Mouse (Mus musculus) neural tube, embryonic 11.5 days (tissue): Measurements from ENCODE around the gene Sprr3. TPM values are rescaled to one million over a fixed set of nuclear protein-coding genes. Genes with fewer than 3 reads are reported as not detected.
"Not testable (repeated sequence)": the region's sequence is repeated elsewhere in the genome, so short reads cannot be mapped to it uniquely, and the experiment has no call there.

Experiments used
- ATAC-seq: fragments of 200-750 bp; cut with Nextera tagmentation; 2 replicates; pipeline ENCODE4 v1.8.0; 2017; ENCODE audit warnings: moderate number of reproducible peaks, mild to moderate bottlenecking, moderate TSS enrichment, moderate library complexity; ENCODE audit not compliant: insufficient read depth, low FRiP score, low TSS enrichment
- DNase-seq: peaks from one replicate; pipeline ENCODE4 v3.0.0-alpha.2; 2015; ENCODE audit warnings: low spot score
- H3K27ac ChIP-seq: fragments of 300-500 bp; sonication (generic); 2 replicates; pipeline ENCODE4 v1.5.1; 2014; ENCODE audit warnings: low read depth, mild to moderate bottlenecking, low read length
- H3K27me3 ChIP-seq: fragments of 300-500 bp; sonication (generic); 2 replicates; pipeline ENCODE4 v1.6.1; 2014; ENCODE audit warnings: mild to moderate bottlenecking, low read length, mixed read lengths; ENCODE audit not compliant: control insufficient read depth, insufficient read depth
- H3K36me3 ChIP-seq: fragments of 300-500 bp; sonication (generic); 2 replicates; pipeline ENCODE4 v1.6.1; 2014; ENCODE audit warnings: mild to moderate bottlenecking, low read length, moderate library complexity, mixed read lengths; ENCODE audit not compliant: control insufficient read depth, insufficient read depth
- H3K4me1 ChIP-seq: fragments of 300-500 bp; sonication (generic); 2 replicates; pipeline ENCODE4 v1.6.1; 2014; ENCODE audit warnings: low read length, mixed read lengths; ENCODE audit not compliant: control insufficient read depth, insufficient read depth
- H3K4me2 ChIP-seq: fragments of 300-500 bp; sonication (generic); 2 replicates; pipeline ENCODE4 v1.6.1; 2014; ENCODE audit warnings: low read depth, mild to moderate bottlenecking, moderate library complexity
- H3K4me3 ChIP-seq: fragments of 300-500 bp; sonication (generic); 2 replicates; pipeline ENCODE4 v1.5.1; 2014; ENCODE audit warnings: low read depth, low read length
- H3K9ac ChIP-seq: fragments of 300-500 bp; sonication (generic); 2 replicates; pipeline ENCODE4 v1.6.1; 2014; ENCODE audit warnings: mild to moderate bottlenecking, low read length
- H3K9me3 ChIP-seq: fragments of 300-500 bp; sonication (generic); 2 replicates; pipeline ENCODE4 v1.6.1; 2016; ENCODE audit warnings: low read length; ENCODE audit not compliant: control insufficient read depth
- WGBS: fragments of 180-500 bp; shearing (Covaris S2); extraction: QIAGEN DNeasy Blood & Tissue Kit; methylation state at CpG from one replicate; pipeline ENCODE4 v1.1.7; 2014; 5-methylcytosine and 5-hydroxymethylcytosine counted together
- polyA plus RNA-seq: library from polyadenylated mRNA; unstranded; fragments of >200 nt; fragmentation: Nextera tagmentation; extraction: Ambion mirVana; gene quantifications from 2 replicates; pipeline ENCODE4 v1.2.1, GENCODE M21; 2014

Sprr3 gene
- not detected in 2 replicates for polyA plus RNA-seq

DNA sequence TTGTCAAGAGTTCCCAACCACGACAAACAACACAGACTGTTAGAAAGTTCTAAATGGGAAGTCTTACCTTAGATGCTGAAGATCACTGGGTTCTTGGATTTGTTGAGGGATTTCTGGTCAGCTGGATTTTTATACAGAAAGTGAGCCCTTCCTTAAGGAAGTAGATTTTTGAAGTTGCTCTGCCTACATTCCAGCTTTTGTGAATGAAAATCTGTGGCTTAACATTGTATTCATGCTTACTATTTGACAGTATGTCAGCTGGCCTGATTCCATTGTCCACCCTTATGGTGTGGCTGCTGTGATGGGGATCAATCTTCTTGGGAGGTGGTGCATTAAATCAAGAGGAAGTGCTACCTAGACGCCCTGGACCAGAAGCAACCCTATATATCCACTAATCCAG is at the start of gene Sprr3:
Sprr3 (minus strand) TSS at position 101 of the 400 bp plus-strand sequence.
- Histone ChIP-seq H3K27ac (no peak within 1 kb of the TSS), H3K27me3 (no peaks in the 10 kb centered on the region), H3K36me3 (no peaks in the 10 kb centered on the region), H3K4me1 (no peaks in the 10 kb centered on the region), H3K4me2 (no peak within 1 kb of the TSS), H3K4me3 (no peak within 1 kb of the TSS), H3K9ac (no peak within 1 kb of the TSS), H3K9me3 (no peaks in the 10 kb centered on the region)
- no peak for ATAC-seq
- DNase-seq: no peak
- 70% methylated on average over 2 of the region's 2 CpGs for WGBS

DNA sequence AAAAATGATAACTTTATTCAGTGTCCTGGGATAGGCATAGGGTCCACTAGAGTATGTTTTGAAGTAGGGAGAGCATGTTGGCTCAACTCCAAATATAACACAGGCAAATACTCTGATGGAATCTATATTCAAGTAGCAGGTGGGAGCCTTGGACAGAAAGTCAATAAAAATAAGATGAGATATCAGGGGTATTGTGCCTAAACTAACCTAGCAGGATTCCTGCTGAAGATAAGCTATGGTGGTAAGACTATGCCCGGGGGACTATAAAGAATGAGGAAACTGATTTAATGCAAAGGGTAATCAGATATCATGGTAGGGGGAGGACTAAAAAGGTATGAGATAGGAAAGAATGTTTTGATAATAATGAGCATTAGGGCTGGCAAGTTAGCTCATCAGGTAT is 49.7 kb upstream of the Sprr3 start:
- 88% methylated on average over 1 of the region's 1 CpGs for WGBS
- Histone ChIP-seq H3K4me2 (no peak overlapping the region), H3K27me3 (no peaks in the 10 kb centered on the region), H3K9me3 (no peaks in the 10 kb centered on the region), H3K27ac (no peak overlapping the region), H3K4me3 (no peak overlapping the region), H3K4me1 (no peaks in the 10 kb centered on the region), H3K36me3 (no peaks in the 10 kb centered on the region), H3K9ac (no peak overlapping the region)
- no peak for DNase-seq
- no peak for ATAC-seq

DNA sequence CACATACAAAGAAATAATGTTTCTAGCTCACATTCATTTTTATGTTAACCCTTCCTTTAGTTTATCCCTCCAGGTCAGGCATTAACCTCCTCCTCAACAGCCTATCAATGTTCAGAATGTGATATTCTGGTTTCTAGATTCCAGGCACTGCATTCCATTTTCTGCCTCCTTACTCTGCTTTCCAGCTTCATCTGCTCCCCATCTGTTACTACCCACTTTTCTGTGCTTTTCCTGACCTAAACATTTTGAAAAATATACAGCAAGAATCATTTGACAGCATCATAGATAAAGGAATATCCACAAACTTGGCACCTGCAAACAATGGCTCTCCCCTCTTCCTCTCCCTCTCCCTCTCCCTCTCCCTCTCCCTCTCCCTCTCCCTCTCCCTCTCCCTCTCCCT is 45.0 kb upstream of the Sprr3 start:
- H3K9ac ChIP-seq: no peak overlapping the region
- H3K4me2 ChIP-seq: no peak overlapping the region
- ATAC-seq (no peak), DNase-seq (no peak)
- no peaks in the 10 kb centered on the region for H3K36me3 ChIP-seq
- H3K27me3 ChIP-seq: no peaks in the 10 kb centered on the region
- H3K9me3 ChIP-seq: no peaks in the 10 kb centered on the region
- H3K4me3 ChIP-seq: no peak overlapping the region
- H3K27ac ChIP-seq: no peak overlapping the region
- no peaks in the 10 kb centered on the region for H3K4me1 ChIP-seq

DNA sequence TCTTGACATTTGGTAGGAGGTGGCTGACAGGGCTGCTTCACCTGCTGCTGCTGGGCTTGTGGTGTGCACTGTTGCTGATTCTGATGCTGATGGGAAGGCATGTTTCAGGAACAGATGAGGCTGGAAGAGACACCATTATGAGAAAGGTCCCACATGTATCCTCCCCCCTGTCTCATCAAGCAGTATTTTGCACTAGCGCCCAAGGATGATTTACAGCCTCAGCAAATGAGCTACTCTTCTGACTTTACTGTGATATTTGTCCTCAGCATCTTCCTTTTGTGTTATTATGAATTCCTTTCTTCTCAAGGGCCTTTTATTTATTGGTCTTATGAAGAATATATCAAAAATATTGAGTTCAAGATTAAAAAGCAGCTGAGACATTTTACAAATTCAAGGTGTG is 41.9 kb upstream of the Sprr3 start, which contains the start of gene Sprr4:
Sprr4 (minus strand) TSS at position 101 of the 400 bp plus-strand sequence.
- H3K4me3 ChIP-seq: no peak within 1 kb of the TSS
- no peaks in the 10 kb centered on the region for H3K36me3 ChIP-seq
- WGBS: 83% methylated on average over 1 of the region's 1 CpGs
- ATAC-seq (no peak), DNase-seq (no peak)
- no peaks in the 10 kb centered on the region for H3K9me3 ChIP-seq
- no peak within 1 kb of the TSS for H3K4me2 ChIP-seq
- H3K4me1 ChIP-seq: no peaks in the 10 kb centered on the region
- H3K27me3 ChIP-seq: no peaks in the 10 kb centered on the region
- no peak within 1 kb of the TSS for H3K27ac ChIP-seq
- H3K9ac ChIP-seq: no peak within 1 kb of the TSS

DNA sequence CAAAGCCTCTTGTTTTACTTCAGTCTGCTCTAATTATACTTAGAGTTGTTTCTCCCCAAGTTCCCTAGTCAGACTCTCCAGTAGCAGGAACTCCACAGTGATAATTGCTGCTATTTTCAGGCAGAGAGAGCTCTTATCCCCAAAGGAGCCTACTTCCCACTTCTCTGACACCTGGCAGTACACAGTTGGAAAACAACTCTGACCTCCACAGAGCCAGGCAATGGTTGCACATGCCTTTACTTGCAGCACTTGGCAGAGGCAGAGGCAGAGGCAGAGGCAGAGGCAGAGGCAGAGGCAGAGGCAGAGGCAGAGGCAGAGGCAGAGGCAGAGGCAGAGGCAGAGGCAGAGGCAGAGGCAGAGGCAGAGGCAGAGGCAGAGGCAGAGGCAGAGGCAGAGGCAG is 31.7 kb upstream of the Sprr3 start:
- H3K4me2 ChIP-seq, H3K4me1 ChIP-seq, H3K36me3 ChIP-seq, ATAC-seq, DNase-seq, H3K27ac ChIP-seq, H3K27me3 ChIP-seq, H3K9me3 ChIP-seq, H3K4me3 ChIP-seq, H3K9ac ChIP-seq: not testable (repeated sequence)

DNA sequence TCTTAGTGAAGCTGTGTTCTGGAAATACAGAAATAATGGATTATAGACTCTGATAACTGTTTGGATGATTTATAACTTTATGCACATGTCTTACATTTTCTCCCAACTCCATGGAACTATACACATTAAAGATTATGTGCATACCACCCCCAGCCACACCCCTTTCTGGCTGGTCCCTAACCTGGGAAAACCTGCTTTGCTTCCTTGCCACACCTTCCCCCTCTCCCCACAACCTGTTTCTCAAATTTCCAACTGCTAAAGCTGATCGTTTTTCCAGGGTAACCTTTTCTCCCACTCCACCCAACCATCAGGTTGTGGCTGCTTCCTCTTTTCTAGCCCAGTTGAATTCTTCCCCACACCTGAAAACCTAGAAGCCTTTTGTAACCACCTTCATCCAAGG is 27.8 kb upstream of the Sprr3 start:
- H3K4me1 ChIP-seq: no peaks in the 10 kb centered on the region
- H3K4me2 ChIP-seq: no peak overlapping the region
- no peak overlapping the region for H3K4me3 ChIP-seq
- H3K27ac ChIP-seq: no peak overlapping the region
- no peaks in the 10 kb centered on the region for H3K9me3 ChIP-seq
- no peak for DNase-seq
- H3K9ac ChIP-seq: no peak overlapping the region
- H3K27me3 ChIP-seq: no peaks in the 10 kb centered on the region
- H3K36me3 ChIP-seq: no peaks in the 10 kb centered on the region
- no peak for ATAC-seq
- 65% methylated on average over 1 of the region's 1 CpGs for WGBS

DNA sequence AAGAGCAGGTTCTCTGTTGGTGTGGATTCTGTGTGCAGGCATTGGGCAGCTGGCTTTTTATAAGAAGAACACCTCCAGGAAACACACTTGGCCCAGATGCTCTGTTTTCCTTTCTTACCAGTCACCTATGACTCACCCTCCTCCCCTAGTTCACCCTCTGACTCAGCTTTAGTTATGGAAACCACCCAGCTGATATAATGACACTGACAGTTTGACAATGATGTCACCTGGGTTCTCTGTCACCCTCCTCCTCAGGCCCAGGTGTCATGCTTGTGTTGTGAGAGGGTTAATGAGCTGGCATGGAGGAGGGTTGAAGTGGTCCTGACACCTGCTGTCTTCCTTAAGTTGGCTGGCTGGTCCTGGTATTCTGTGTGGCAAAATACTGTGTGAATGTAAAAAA is 27.3 kb upstream of the Sprr3 start, which contains the start of gene Sprr1a:
Sprr1a (minus strand) TSS at position 33 of the 400 bp plus-strand sequence.
- Histone ChIP-seq H3K4me1 (no peaks in the 10 kb centered on the region), H3K27me3 (no peaks in the 10 kb centered on the region), H3K4me3 (no peak within 1 kb of the TSS), H3K36me3 (no peaks in the 10 kb centered on the region), H3K27ac (no peak within 1 kb of the TSS), H3K9me3 (no peaks in the 10 kb centered on the region), H3K9ac (no peak within 1 kb of the TSS), H3K4me2 (no peak within 1 kb of the TSS)
- ATAC-seq: no peak
- DNase-seq: no peak

DNA sequence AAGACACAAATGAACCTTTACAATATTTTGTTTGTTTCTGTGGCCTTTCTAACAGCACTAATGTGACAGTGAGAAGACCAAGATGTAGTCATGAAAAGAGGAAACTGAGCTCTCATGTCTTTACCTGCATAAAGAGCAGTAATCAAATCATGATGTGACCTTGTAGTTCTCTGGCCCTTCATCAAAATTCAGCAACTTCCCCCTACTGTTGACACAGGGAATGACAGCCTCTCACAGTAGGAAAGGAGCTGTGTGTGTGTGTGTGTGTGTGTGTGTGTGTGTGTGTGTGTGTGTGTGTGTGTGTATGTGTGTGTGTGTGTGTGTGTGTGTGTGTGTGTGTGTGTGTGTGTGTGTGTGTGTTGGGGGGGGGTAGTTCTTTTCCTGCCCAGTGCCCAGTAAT is 22.7 kb upstream of the Sprr3 start:
- H3K27me3 ChIP-seq, H3K9me3 ChIP-seq, DNase-seq, H3K36me3 ChIP-seq, H3K4me2 ChIP-seq, H3K4me3 ChIP-seq, H3K4me1 ChIP-seq, H3K9ac ChIP-seq, H3K27ac ChIP-seq, ATAC-seq: not testable (repeated sequence)

DNA sequence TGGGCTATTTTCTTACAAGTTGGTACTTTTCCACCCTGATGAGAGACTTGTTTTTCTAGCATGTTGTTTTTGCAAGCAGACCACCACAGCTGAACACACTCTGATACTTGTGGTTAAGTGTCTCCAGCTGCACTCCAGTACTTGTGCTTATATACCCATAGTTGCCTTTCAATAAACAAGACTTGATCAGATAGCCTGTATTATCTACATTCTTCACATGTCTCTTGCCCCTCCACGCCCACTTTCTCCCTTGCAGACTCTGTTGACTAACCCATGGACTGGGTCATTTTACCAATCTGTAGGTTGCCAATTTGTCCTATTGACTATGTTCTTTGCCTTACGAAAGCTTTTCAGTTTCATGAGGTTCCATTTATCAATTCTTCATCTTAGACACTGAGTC is 11.6 kb upstream of the Sprr3 start:
- 85% methylated on average over 2 of the region's 2 CpGs for WGBS
- Histone ChIP-seq H3K4me3 (no peak overlapping the region), H3K9me3 (no peaks in the 10 kb centered on the region), H3K27ac (no peak overlapping the region), H3K36me3 (no peaks in the 10 kb centered on the region), H3K4me2 (no peak overlapping the region), H3K9ac (no peak overlapping the region), H3K27me3 (no peaks in the 10 kb centered on the region), H3K4me1 (no peaks in the 10 kb centered on the region)
- no peak for DNase-seq
- no peak for ATAC-seq
